Mouse (Mus musculus) cerebellum, adult 8-10 months (tissue): ENCODE results near the gene P2rx2.

ENCODE experiments used
- DNase-seq: peaks from one replicate; pipeline ENCODE4 v3.0.0; 2022

P2rx2 gene

DNA sequence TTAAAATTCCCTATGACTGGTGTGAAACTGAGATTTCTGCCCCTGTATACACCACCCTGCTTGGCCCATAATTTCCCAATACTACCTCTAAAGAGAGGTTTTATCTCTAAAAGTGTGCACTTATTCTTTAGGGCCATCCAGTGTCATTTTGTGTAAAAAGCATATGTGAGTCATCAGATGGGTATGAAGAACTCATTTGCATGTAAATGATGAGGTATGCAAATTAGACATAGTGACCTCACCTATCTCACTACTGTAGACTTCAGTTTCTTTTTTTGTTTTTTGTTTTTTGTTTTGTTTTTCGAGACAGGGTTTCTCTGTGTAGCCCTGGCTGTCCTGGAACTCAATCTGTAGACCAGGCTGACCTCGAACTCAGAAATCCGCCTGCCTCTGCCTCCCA is 29.9 kb downstream of the P2rx2 start:
- no peak for DNase-seq

DNA sequence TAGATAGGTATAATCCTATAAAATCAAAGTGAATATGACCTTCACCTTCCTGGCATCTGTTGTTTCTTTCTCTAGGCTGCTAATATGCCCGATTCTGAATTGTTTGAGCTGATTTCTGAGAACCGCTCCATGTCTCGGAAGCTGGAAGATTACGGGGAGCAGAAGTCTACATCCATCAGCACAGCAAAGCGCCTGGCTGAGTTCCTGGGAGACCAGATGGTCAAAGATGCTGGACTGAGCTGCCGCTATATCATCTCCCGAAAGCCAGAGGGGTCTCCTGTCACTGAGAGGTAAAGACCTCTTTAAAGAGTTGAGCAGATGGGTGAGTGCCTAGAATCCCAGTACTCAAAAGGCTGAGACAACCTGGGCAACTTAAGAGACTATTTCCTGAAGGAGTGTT is 34.2 kb downstream of the P2rx2 start:
- DNase-seq = peak; percentile 11

DNA sequence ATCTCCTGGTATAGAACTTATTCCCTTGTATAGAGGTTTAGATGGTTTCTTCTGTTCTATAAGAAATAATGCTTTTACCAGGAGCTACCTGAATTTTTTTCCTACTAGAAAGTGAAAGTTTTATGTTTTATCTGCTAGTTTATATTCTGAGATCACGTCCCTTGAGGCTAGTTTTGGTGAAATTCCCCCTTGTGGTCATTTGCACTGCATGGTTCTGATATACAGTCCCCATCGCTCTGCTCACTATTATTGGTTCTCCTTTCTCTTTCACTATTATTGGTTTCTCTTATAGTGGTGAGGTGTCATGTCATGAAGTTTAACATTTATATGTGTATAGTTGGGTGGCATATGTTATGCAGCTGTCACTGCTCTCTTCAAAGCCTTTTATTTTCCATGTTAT is 42.4 kb downstream of the P2rx2 start:
- no peak for DNase-seq

DNA sequence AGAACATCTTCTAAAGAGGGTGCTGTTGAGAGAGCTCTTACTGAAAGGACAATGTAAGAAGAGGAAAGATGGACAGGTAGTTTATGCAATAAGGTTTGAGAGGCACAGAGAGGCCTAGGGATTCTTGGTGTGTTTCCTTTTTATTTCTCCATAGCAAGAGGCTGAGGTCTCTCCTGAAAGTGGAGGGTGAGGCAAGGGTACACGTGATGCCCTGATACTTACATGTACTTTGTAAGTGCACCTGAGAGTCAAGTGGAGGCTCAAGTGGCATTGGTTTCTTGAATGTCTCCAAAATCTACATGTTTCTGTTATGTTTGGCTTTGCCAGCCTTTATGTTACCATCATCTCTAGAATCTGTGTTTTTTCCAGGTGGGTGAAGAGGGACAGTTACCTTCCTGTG is 46.4 kb downstream of the P2rx2 start:
- no peak for DNase-seq

DNA sequence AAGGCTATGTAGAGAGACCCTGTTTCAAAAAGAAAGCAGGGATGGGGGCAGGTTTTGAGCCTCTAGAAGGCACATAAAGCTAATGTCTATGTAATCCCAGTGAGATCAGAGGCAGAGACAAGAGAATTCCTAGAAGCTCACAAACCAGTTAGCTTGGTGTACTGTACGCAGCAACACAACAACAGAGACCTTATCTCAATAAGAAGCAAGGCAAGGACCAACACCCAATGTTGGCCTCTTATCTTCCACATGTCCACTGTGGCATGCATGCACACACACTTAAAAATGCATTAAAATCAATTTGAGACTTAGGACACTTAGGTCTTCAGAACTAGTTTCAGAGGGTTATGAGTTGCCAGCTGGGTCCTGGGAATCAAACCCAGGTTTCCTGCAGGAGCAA is 51.4 kb downstream of the P2rx2 start:
- no peak for DNase-seq
